Mouse (Mus musculus) heart, adult 18-20 months (tissue): ENCODE results near the gene Slc19a1. TPM values are rescaled to one million over a fixed set of nuclear protein-coding genes. Genes with fewer than 3 reads are reported as not detected.
A peak's percentile ranks its signal among the peaks of the same experiment; 100 is the strongest.

Experiments used
- DNase-seq, 2 experiments: peaks; one replicate each; pipeline ENCODE4 v3.0.0; 2021 to 2022; ENCODE audit warnings: mixed read lengths in 1 of 2
- long read RNA-seq, 2 experiments: library from polyadenylated mRNA; stranded (forward); transcript quantifications; one replicate each; pipeline ENCODE4 v2.0.0; 2021
- total RNA-seq, 2 experiments: library from RNA; stranded (reverse); gene quantifications; 2 replicates each; pipeline ENCODE4 v1.2.3; 2021

The Slc19a1 gene
- 1 to 10 TPM; 5.4 to 6.7 TPM for total RNA-seq
- long read RNA-seq, experiment 1, partial matches to known transcripts: 1 of 5 reads
- long read RNA-seq, experiment 1, other reads (novel, unspliced or antisense): 0 of 5 reads
- long read RNA-seq, experiment 2, partial matches to known transcripts: 0 of 2 reads
- long read RNA-seq, experiment 2, other reads (novel, unspliced or antisense): 2 of 2 reads

DNA sequence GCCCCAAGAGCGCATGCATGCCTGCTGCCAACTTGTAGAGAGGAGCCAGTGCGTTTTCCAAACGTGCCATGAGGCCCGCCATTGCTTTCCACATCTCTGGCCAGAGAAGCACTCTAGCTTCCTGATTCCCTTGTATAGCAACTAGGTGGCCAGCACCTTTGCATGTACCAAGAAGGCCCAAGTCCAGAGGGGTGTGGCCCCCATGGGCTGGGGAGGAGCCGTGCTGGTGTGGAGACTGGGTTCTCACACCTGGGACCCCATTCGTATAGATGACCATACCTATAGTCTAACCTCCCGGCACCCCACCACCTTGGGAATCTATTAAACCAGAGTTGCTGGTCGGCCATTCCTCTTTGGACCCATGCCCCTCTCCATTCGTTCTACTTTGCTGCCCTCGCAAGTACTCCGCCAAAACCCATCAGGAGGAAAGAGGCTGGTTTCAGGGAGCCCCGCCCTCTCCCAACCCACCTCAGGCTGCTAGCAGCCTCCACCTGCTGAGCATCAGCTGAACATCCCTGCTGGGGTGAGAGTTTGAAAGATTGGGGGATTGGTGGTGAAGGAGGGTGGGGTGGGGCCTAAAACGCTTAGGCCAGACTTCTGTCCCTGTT lies at the start of gene Slc19a1:
Gene Slc19a1 (plus strand): TSS at position 474 of the 608 bp plus-strand sequence.
- DNase-seq: no peak

- DNase-seq: no peak
Observed at GRCm38 (mm10) chr10:76988586-76988985, 43.5 kb upstream of the Slc19a1 start.

DNA sequence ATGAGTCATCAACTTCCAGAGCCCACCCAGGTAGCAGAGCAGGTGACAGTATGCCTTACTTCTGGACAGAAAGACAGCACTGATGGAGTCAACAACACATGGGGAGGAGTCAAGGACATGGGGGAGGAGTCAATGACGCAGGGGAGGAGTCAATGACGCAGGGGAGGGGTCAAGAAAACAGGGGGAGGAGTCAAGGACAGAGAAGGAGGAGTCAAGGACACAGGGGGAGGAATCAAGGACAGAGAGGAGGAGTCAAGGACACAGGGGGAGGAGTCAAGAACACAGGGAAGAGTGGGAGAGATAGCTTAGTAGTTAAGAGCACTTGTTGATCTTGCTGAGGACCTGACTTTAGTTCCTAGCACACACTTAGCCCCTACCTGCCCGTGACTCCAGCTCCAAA lies 39.6 kb upstream of the Slc19a1 start:
- DNase-seq: no peak

DNA sequence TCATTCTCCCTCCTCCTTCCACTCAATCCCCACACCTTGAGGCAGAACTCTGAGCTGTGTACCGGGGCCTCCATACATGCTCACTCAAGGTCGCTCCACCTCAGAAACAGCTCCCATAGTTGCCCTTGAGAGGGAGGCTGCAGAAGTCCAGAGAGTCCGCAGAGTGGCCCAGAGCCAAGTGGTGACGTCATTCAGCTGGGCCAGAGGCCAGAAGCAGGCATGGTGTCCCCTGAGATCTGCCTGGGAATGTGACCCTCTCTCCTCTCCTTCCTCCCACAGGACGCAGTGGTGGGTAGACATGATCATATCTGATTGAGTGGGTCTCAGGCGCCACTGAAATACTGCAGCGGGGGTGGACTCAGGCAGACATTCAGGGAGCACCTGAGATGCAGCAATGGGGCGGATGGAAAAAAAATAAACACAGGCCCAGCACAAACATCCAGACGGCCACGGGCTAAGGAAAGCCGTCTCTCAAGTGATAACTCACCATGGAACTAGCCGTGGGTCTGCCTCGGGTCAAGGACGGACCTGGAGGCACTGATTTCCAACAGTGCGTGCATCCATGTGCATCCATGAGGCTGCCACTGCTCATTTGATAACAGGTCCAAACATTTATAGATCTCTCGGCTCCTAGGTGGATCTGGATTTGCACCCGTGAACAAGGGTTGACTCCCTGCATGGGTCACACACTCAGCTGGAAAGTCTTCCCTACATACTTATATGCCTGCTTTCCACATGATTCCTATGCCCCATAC lies 34.1 kb upstream of the Slc19a1 start:
- peak; percentile 77 to 79 for DNase-seq

DNA sequence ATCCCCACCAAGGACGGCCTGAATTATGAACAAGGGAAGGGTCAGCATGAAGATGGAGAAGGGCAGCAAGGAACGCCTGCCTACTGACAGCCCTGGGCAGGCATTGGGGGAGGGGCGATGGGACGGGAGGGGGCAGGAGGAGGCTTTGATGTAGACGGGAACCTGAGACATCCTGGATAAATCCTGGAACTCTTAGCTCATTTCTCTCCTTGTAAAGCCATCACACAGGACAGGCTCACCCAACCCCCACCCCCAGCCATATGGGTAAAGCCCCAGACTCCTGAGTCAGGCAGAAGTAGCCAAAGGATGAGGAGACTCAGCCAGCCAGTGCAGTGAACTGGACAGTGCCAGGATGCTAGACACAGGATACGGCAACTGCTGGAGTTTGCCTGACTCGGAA lies 27.1 kb upstream of the Slc19a1 start:
- DNase-seq: no peak

DNA sequence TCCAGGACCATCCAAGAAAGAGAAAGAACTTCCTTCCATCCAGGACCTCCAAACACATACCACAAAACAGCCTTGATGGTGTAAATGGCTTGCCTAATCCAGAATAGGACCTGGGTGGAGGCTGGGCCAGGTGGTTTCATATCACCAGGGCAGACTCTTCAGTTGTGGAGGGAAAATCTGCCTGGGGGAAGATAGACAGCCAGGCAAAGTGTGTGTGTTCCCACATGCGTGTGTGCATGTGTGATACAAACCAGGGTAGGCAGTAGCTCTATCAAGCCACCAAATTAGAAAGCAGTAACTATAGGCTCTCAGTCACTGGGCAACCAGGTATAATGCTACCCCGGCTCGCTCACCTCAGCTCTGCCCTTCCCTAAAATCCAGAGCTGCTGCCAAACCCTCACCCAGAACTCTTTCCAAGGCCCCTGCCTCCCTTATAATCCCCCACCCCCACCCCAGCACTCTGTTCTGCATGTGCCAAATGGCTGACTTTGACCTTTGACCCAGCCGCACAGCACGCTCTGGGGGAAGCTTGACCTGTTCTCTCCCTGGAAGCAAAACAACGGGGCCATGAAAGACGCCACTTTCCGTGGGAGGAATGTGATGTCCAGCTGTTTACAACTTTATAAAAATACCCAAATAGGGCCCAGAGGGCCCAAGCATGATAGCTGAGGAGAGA lies 24.5 kb upstream of the Slc19a1 start:
- DNase-seq: no peak

DNA sequence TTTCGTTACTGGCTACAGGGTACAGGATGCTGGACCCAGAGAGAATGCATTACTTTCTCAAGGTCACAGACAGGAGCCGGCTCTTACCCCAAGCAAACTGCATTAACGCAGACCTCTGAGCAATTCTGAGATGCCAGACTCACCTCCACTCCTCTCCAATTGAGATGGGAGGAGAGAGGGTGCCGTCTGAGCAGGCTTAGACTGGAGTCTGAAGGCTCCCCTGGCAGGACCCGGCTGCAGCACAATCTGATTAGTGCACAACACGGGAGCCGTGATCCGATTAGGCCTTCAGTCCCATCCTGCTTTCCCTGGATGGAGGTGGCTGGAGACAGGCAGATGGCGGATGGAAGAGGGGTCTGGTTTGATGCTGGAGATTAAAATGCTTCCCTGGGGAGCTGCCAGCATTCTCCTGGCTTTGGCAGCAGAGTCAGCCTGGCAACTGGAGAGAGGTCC lies 23.9 kb upstream of the Slc19a1 start:
- no peak for DNase-seq

GRCm38 (mm10) chr10:77008698-77009097 lies 23.3 kb upstream of the Slc19a1 start:
- no peak for DNase-seq

DNA sequence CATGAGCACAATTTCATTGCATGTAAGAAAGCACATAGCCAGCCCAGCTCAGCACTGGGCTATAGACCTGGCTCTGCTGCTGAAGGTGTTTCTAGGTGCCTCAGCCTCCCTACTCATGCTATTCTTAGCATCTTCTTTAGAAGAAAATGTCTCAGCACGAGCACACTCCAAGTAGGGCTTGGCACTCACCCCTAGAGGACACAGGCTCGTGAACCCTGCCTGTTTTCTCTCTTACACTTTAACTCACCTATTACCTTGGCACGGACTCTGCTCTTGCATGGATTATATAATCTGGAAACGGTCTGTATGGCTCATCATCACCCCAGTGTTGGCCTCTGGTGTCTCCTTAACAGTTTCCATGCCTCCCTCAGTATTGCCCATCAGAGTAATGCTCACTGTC lies 20.4 kb upstream of the Slc19a1 start:
- no peak for DNase-seq

GRCm38 (mm10) chr10:77016080-77016479 lies 16.0 kb upstream of the Slc19a1 start:
- no peak for DNase-seq

DNA sequence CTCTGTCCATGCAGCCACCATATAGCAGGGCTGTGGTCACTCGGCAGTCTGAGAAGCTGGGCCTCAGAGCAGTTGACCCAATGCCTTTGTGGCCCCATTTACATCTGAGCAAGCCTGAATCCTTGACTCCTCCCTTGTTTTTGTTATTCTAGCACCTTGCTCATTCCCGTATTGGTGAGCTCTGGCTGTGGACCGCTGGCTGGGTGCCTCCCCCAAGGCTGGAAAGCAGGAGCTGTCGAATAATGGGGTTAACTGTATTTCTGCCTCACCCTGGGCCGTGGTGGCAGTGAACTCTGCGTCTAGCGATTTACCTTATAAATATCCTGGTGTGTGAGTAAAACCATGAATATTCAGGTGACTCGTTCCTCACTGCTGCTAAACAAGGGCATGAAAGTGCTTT lies 15.5 kb upstream of the Slc19a1 start:
- no peak for DNase-seq

- no peak for DNase-seq
Observed at GRCm38 (mm10) chr10:77017061-77017460, 15.0 kb upstream of the Slc19a1 start.

DNA sequence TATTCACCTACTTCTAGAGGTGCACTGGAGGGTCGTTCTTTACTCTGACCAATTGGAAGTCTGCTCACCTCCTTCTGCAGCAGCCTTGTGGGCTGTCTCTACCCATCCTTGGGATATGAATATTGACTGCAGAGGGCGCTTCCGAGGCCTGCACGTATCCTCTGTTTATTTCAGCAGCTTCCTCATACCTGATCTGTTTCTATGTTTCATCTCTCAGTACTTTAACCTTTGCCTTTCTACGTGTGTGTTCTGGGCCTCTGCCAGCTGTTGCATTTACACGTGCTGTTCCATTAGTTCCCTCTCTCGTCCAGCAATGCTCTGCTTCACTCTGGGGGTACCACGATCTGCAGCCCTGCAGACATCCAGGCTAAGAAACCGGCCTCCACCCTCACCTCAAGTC lies 14.4 kb upstream of the Slc19a1 start:
- no peak for DNase-seq

DNA sequence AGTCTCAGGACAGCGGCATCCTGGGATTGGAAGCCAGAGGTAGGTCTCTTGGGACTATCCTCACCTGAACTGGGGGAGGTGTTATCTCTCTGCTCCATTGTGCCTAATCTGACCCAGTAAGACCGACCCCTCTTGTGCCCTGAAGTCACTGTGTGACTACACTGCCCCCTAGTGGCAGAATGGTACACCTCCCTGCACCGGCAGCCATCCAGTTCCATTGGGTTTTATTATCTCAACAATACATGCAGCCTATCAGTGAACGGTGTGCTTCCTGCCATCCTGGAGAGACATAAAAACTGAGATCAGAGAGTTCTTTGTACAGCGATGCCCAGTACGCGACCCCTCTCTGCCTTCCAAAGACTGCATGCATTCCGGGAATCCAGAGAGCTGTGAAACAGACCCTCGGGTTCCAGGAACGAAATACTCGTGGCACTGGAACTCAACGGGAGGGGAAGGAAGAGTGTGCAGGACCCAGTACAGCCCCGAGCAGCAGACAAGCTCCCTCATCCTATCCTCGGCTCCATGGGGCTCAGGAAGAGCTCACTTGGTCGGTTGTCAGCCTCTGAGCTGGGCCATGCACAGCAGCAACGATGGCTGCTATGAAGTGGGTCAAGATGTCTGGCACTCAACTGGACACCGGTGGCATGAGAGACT lies 10.5 kb upstream of the Slc19a1 start:
- DNase-seq: peak; percentile 61 to 86

DNA sequence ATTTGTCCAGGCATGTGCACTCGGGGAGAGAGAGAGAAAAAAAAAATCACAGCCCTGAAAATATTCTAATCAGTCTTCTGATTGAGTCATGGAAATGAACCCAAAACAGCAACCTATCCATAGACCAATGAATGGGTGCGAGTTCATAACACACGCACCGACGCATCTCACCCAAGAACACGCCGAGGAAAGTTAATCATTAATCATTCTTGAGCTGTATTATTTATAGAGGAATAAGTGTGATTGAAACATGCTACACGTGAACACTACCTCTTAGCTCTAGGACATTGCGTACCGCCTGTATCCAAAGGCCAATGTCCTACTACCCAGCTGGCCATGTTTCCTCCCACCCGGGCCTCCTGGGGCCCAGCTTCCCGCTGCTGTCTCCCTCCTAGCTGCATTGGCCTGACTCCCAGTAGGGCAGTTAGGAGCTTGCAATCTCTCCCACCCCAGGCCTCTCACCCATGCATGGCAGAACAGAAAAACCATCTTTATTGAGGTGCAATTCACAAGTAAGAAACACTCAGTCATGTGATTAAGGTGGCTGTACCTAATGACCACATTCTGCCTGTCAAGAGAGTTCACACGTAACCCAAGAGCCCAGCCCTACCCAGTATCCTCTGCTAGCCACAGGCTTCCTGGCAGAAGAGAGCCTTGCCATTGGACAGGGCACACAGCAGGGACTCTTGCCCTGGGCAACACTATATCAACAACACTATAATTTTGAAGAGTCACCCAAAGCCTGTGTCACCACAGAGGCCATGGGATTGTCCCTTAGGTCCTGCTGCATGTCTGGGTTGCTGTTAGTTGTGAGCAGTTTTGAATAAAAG lies 9.5 kb upstream of the Slc19a1 start:
- peak in 1 of 2 experiments; percentile 34 for DNase-seq

DNA sequence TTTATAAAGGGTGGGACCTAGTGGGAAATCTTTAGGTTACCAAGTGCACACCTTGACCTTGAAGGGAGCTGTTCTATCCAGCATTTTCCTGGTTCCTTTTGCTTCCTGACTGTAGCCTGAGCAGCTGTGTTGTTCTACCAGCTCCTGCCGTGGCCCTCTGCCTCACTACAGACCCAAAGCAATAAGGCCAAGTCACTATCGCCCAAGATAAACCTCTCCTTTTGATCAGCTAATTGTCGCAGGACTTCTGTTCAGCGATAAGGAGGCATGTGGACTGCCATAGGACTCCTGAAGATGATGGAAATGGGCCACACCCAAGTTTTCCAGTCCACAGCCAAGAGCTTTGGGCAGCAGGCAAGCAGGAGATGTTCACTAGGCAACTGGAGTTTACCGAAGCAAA lies 7.8 kb upstream of the Slc19a1 start:
- no peak for DNase-seq

- no peak for DNase-seq
Observed at GRCm38 (mm10) chr10:77026944-77027343, 5.1 kb upstream of the Slc19a1 start.

GRCm38 (mm10) chr10:77028782-77029296 lies 3.2 kb upstream of the Slc19a1 start:
- DNase-seq: no peak

GRCm38 (mm10) chr10:77029761-77030160 lies 2.3 kb upstream of the Slc19a1 start:
- no peak for DNase-seq

GRCm38 (mm10) chr10:77030666-77031065 lies 1.4 kb upstream of the Slc19a1 start:
- no peak for DNase-seq
